25 mouse cellular contexts compared by ENCODE assay signal in the genomic region with DNA sequence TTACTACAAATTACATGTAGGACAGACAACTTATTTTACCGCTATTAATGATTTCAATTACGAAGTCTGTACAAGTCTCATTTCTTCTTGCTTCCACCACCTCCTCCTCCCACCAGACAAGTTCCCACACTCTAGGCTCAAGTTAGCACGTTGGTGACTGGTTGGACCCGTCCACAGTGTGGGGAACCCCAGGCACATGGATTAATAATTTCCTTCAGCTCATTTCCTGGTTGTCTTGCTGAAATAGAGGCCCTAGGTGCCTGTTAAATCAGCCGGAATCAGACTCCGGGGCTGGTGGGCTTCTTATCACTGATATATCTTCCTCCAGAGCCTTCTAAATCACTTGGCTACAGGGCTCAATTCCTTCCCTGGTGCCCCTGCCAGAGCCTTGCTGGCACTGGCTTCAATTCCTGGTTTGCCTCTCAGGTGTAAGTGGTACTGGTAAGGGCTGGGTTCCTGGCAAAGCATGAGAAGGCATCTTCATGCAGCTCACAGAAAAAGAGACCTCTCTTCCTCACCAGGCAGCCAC. TPM values are rescaled to one million over a fixed set of nuclear protein-coding genes. Genes with fewer than 3 reads are reported as not detected.
A peak's percentile ranks its signal among the peaks of the same experiment; 100 is the strongest.
DNase-seq lines count a peak whose midpoint lies in the region; ATAC-seq and TF ChIP-seq lines count a peak whose summit lies in the region.
"Had no signal": no experiment of that assay in that cellular context is flagged by ENCODE, and none has a peak within 500 bp of the region (broad histone marks: within the 10 kb centered on the region; RNA-seq: fewer than 3 reads in every experiment).

No protein-coding gene starts in this region.

- no peaks in the 10 kb centered on the region for H3K9me3 ChIP-seq in intestine, embryonic 14.5 days (ENCODE audit: control insufficient read depth, low read length)
- H3K9me3 ChIP-seq in intestine, embryonic 16.5 days (ENCODE audit: control insufficient read depth, low read length): no peaks in the 10 kb centered on the region
- no peaks in the 10 kb centered on the region for H3K9me3 ChIP-seq in kidney, embryonic 16.5 days (ENCODE audit: low read length)
- H3K9me3 ChIP-seq: embryonic facial prominence, embryonic 10.5 days; embryonic facial prominence, embryonic 12.5 days; G1E had no signal

- 70% methylated on average over 6 of the region's 6 CpGs for WGBS in intestine, embryonic 14.5 days
- WGBS in intestine, embryonic 16.5 days: 70% methylated on average over 6 of the region's 6 CpGs
- WGBS in kidney, embryonic 16.5 days: 49% methylated on average over 6 of the region's 6 CpGs
- 32% methylated on average over 6 of the region's 6 CpGs for WGBS in kidney, adult 2 months

- no peaks in the 10 kb centered on the region for H3K27me3 ChIP-seq in intestine, embryonic 14.5 days (replicated peaks; ENCODE audit: control insufficient read depth, insufficient read depth, low read length)
- no peaks in the 10 kb centered on the region for H3K27me3 ChIP-seq in intestine, embryonic 16.5 days (replicated peaks; ENCODE audit: control insufficient read depth, insufficient read depth, low read length)
- no peaks in the 10 kb centered on the region; the same call in 1 of the 2 replicates for H3K27me3 ChIP-seq in kidney, embryonic 16.5 days (ENCODE audit: insufficient read depth, low read length)
- no peaks in the 10 kb centered on the region for H3K27me3 ChIP-seq in kidney, adult 2 months (replicated peaks; ENCODE audit: control insufficient read depth, insufficient read depth, low read length)
- H3K27me3 ChIP-seq: embryonic facial prominence, embryonic 12.5 days had no signal

- H3K36me3 ChIP-seq in intestine, embryonic 14.5 days (ENCODE audit: control insufficient read depth, insufficient read depth, low read length): no peaks in the 10 kb centered on the region
- H3K36me3 ChIP-seq in intestine, embryonic 16.5 days (ENCODE audit: control insufficient read depth, insufficient read depth, low read length): no peaks in the 10 kb centered on the region
- H3K36me3 ChIP-seq in kidney, embryonic 16.5 days (ENCODE audit: insufficient read depth, low read length): no peaks in the 10 kb centered on the region
- no peaks in the 10 kb centered on the region for H3K36me3 ChIP-seq in kidney, adult 2 months (ENCODE audit: control insufficient read depth, insufficient read depth, low read length)
- H3K36me3 ChIP-seq: embryonic facial prominence, embryonic 10.5 days; embryonic facial prominence, embryonic 12.5 days; G1E had no signal

- H3K4me1 ChIP-seq in intestine, embryonic 14.5 days (replicated peaks; ENCODE audit: control insufficient read depth, insufficient read depth, low read length): no peaks in the 10 kb centered on the region
- H3K4me1 ChIP-seq in intestine, embryonic 16.5 days (ENCODE audit: control insufficient read depth, insufficient read depth, low read length): no peaks in the 10 kb centered on the region
- no peaks in the 10 kb centered on the region for H3K4me1 ChIP-seq in kidney, embryonic 16.5 days (ENCODE audit: insufficient read depth, low read length)
- no peaks in the 10 kb centered on the region for H3K4me1 ChIP-seq in kidney, adult 2 months (ENCODE audit: control insufficient read depth, insufficient read depth, low read length)
- H3K4me1 ChIP-seq: embryonic facial prominence, embryonic 10.5 days; embryonic facial prominence, embryonic 12.5 days had no signal

- ATAC-seq in intestine, embryonic 14.5 days (replicated peaks; ENCODE audit: low FRiP score, low TSS enrichment, low read depth): no peak
- ATAC-seq in intestine, embryonic 16.5 days: no peak
- 0 out of 2 replicates have a peak, but pooled peaks have one; percentile 63 for ATAC-seq in kidney, embryonic 16.5 days (ENCODE audit: low FRiP score, low TSS enrichment)
- ATAC-seq: activated CD4-positive, CD25-positive, alpha-beta regulatory T cell, adult 4 months; CD4-positive, CD25-positive, alpha-beta regulatory T cell, adult 4 months; forebrain, embryonic 14.5 days; Patski had no signal

- peak; percentile 74 for DNase-seq in heart, adult 11 months
- DNase-seq in heart, adult 18-20 months: no peak
- peak; percentile 45 for DNase-seq in intestine, embryonic 14.5 days (ENCODE audit: low spot score)
- no peak for DNase-seq in kidney, adult 2 months
- DNase-seq in urinary bladder, postnatal 4 days (ENCODE audit: low spot score in 2 of 2): peak; percentile 13 to 45
- no peak for DNase-seq in urinary bladder, postnatal 36 days (ENCODE audit: low spot score in 2 of 2)
- DNase-seq: adrenal gland, adult 8-10 months; adrenal gland, postnatal 14 days; adrenal gland, postnatal 36 days; B cell, adult 2 months; cerebellum, adult 11-12 months; cerebellum, adult 2 months; cerebellum, adult 9-10 months; cerebellum, postnatal 10 days; cerebellum, postnatal 25 days had no signal

- no peak for TF ChIP-seq POLR2A in kidney, adult 2 months (IDR thresholded peaks at IDR 0.05; ENCODE audit: low read depth, low read length)

- no peak overlapping the region for H3K4me3 ChIP-seq in intestine, embryonic 14.5 days (ENCODE audit: low read depth, low read length)
- H3K4me3 ChIP-seq in intestine, embryonic 16.5 days (ENCODE audit: low read length): no peak overlapping the region
- H3K4me3 ChIP-seq in kidney, embryonic 16.5 days (ENCODE audit: low read length): no peak overlapping the region
- H3K4me3 ChIP-seq in kidney, adult 2 months (ENCODE audit: insufficient read depth, low read depth, low read length): no peak overlapping the region
- H3K4me3 ChIP-seq: embryonic facial prominence, embryonic 10.5 days; embryonic facial prominence, embryonic 12.5 days had no signal

- H3K4me2 ChIP-seq in intestine, embryonic 14.5 days (ENCODE audit: low read length): no peak overlapping the region
- no peak overlapping the region for H3K4me2 ChIP-seq in intestine, embryonic 16.5 days (ENCODE audit: low read depth, low read length)
- no peak overlapping the region for H3K4me2 ChIP-seq in kidney, embryonic 16.5 days (replicated peaks; ENCODE audit: low read depth, low read length)
- H3K4me2 ChIP-seq: embryonic facial prominence, embryonic 12.5 days had no signal

- TF ChIP-seq CTCF in kidney, adult 2 months (conservative IDR thresholded peaks at IDR 0.05; ENCODE audit: insufficient read depth, insufficient read length, low read depth, low read length): no peak

- no peak overlapping the region for H3K27ac ChIP-seq in intestine, embryonic 14.5 days (ENCODE audit: low read depth)
- H3K27ac ChIP-seq in intestine, embryonic 16.5 days (ENCODE audit: low read length): no peak overlapping the region
- H3K27ac ChIP-seq in kidney, embryonic 16.5 days (ENCODE audit: low read length): no peak overlapping the region
- no peak overlapping the region for H3K27ac ChIP-seq in kidney, adult 2 months (ENCODE audit: insufficient read depth, low read depth, low read length)
- H3K27ac ChIP-seq: embryonic facial prominence, embryonic 10.5 days; embryonic facial prominence, embryonic 12.5 days had no signal

- no peak overlapping the region for H3K9ac ChIP-seq in intestine, embryonic 14.5 days (ENCODE audit: low read length)
- no peak overlapping the region for H3K9ac ChIP-seq in intestine, embryonic 16.5 days (ENCODE audit: low read depth, low read length)
- no peak overlapping the region for H3K9ac ChIP-seq in kidney, embryonic 16.5 days (replicated peaks; ENCODE audit: low read length)
- H3K9ac ChIP-seq: embryonic facial prominence, embryonic 12.5 days had no signal

RNA-seq across cellular contexts. Expression of a gene that starts 53.2 kb away (rescaled TPM):
- total RNA-seq in heart, adult 18-20 months (2021): 1 to 10 TPM; 1.2 to 2.0 TPM
- polyA plus RNA-seq in intestine, embryonic 14.5 days (2014; fragmentation: Nextera tagmentation; extraction: Ambion mirVana): 11.4 and 12.7 TPM in 2 replicates
- polyA plus RNA-seq in intestine, embryonic 16.5 days (2015; fragmentation: Nextera tagmentation; extraction: Ambion mirVana): 5.1 and 7.2 TPM in 2 replicates
- polyA plus RNA-seq in kidney, embryonic 16.5 days (2015; fragmentation: Nextera tagmentation; extraction: Ambion mirVana): 24.6 and 27.5 TPM in 2 replicates
- polyA plus RNA-seq in kidney, adult 2 months (2012; rRNA removed): 56.9 and 85.8 TPM in 2 replicates
- total RNA-seq: CH12.LX, G1E had no signal
- polyA plus RNA-seq: activated CD4-positive, CD25-positive, alpha-beta regulatory T cell, adult 4 months; CD4-positive, CD25-positive, alpha-beta regulatory T cell, adult 4 months had no signal

Comparison
In these comparisons a context has a peak if more than half of its experiments do, and no peak if none do; other contexts are left out.
1. DNase-seq: peak in heart, adult 11 months (single experiment), intestine, embryonic 14.5 days (single experiment) and urinary bladder, postnatal 4 days (2 of 2); none in heart, adult 18-20 months (0 of 2), kidney, adult 2 months (single experiment) and urinary bladder, postnatal 36 days (0 of 2).